Mouse (Mus musculus) layer of hippocampus, postnatal 36 days (tissue): ENCODE data around the gene Mydgf. TPM values are rescaled to one million over a fixed set of nuclear protein-coding genes. Genes with fewer than 3 reads are reported as not detected.

ENCODE experiments used
- DNase-seq, 2 experiments: peaks; one replicate each; pipeline ENCODE4 v3.0.0; 2022
- total RNA-seq, 2 experiments: library from RNA; stranded (reverse); gene quantifications; 2 replicates each; pipeline ENCODE4 v1.2.3; 2021

Gene Mydgf
- total RNA-seq, 2 experiments from 2014 or later: 40.9 to 44.0 TPM

GRCm38 (mm10) chr17:56191266-56191665 is 7.5 kb upstream of the Mydgf start:
- DNase-seq: no peak

GRCm38 (mm10) chr17:56185281-56186141 is 1.8 kb upstream of the Mydgf start:
- peak; percentile 37 to 39 for DNase-seq

- no peak for DNase-seq
Measured at GRCm38 (mm10) chr17:56182975-56183657, 604 bp downstream of the Mydgf start.

GRCm38 (mm10) chr17:56175416-56175815 is 8.3 kb downstream of the Mydgf start:
- no peak for DNase-seq

DNA sequence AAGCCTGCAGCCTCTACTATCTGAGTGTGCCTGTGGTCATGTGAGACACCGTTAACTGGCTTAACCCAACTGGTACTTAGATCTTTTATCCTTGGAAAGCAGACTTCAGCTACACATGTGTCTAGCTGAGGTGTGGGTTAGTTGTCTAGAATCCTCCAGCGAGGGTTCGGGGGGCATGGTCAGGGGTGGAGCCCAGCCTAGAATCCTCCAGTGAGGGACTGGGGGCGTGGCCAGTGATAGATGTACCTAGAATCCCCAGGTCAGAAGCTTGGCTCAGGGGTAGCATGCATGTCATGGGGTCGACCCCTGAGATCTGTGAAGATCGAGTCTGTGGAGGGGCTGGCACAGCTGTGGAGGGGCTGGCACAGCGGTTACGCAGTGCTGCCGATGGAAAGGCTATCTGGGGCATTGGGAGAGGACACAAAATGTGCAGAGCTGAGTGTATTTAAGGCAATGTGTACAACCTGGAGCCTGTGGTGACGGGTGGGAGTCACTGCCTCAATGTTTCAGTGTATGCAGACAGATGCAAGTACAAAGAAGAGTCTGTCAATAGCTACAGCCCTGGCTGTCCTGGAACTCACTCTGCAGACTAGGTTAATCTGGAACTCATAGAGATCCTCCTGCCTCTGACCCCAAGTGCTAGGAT is 10.2 kb downstream of the Mydgf start:
- no peak for DNase-seq

DNA sequence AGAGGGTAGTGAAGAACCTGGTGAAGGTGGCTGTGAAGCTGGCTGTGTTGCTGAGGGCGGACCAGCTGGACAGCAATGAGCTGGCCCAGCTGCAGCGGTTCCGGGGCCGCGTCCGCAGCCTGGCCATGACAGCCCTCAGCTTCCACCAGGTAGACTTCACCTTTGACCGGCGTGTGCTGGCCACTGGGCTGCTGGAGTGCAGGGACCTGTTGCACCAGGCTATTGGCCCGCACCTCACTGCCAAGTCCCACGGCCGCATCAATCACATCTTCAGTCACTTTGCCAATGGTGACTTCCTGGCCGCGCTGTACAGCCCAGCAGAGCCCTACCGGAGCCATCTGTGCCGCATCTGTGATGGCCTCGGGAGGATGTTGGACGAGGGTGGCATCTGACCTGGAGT is 11.8 kb downstream of the Mydgf start:
- no peak for DNase-seq

DNA sequence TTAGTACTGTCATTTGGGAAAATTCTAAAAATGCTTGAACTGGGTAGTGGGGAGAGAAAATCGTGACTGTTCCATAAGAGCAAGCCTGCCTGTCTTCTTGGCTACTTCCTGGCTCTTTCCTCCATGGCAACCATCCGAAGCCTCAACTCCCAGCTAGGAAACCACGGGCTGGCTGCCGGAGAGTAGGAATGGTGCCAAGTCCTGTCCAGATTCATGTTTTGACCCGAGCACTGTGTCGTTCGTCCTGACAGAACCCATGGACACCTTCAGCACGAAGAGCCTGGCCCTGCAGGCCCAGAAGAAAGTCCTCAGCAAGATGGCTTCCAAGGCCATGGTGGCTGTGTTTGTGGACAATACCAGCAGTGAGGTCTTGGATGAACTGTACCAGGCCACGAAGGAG is 12.3 kb downstream of the Mydgf start:
- DNase-seq: no peak

DNA sequence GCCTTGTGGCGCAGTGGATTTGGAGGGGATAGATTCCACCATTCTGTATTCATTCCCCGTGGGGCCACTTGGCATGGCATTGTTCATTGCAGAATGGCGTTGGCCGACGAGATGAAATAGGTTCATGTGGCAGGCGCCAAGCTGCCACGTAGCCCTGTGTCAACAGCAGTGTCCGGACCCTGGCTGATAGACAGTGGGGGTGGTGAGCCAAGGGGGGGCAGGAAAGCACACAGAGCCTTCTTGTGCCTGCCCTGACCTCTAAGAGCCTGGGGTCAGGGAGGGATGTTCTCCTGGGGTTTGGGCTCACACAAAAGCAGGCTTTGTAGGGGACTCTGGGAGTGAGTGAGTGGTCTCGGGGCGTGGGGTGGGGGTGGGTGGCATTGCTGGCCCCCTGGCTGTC is 13.1 kb downstream of the Mydgf start:
- no peak for DNase-seq

- DNase-seq: no peak
Measured at GRCm38 (mm10) chr17:56169830-56170229, 13.9 kb downstream of the Mydgf start.

DNA sequence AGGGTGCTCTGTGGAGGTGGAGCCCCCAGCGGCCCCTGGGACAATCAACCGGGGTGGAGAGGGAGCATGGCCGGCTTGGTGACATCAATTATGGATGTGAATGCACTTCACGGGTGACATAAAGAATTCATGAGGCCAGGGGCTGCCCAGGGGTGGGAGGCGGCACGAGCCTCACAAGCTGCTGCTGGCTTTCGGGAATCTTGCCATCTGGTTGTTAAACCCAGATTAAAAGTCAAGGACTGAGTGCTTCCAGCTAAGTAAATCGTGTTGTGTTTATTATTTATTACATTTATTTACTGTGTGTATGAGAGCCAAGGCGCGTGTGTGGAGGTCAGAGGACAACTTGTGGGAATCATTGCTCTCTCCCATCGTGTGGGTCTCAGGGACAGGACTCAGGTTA is 18.0 kb downstream of the Mydgf start:
- no peak for DNase-seq

DNA sequence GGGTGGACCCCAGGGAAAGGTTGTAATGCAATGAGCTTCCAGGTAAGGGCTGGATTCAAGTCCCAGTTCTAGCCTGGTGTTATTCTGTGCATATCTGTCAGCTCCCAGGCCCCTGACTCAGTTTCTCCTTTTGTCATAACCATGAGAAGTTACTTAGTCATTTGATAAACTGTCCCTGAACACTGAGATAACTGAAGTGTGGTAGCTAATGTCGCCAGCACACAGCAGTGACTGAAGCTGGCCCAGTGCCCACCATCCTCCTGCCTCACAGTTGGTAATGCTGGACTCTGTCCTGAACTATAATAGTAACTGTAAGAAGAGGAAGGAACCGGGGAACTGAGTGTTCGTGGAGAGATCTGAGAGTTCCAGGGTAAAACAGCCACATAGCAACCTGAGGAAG is 19.2 kb downstream of the Mydgf start:
- no peak for DNase-seq

- no peak for DNase-seq
Measured at GRCm38 (mm10) chr17:56163523-56164102, 20.1 kb downstream of the Mydgf start.

GRCm38 (mm10) chr17:56162231-56162774 is 21.4 kb downstream of the Mydgf start, which contains the start of gene Tnfaip8l1:
Gene Tnfaip8l1, plus strand, starts transcription at chr17:56162477.
- DNase-seq: peak; percentile 93 to 94

- DNase-seq: peak; percentile 52 to 56
Measured at GRCm38 (mm10) chr17:56159729-56160128, 24.0 kb downstream of the Mydgf start.

DNA sequence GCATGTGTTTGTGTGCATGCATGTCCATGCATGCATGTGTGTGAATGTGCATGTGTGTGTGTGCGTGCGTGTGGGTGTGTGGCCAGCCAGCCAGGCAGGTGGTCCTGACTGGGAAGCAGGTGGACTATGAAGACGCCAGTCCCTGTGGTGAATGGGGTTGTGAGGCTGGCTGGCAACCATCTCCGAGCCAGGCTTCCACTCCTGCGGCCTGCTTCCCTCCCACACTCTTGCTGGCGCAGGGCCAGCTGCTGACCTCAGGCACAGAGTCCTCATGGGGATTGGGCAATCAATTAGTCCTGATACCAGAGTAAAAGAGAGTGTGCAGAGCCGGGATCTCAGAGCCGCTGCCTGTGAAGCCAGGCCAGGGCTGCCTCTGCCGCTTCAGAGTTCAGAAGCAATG is 30.1 kb downstream of the Mydgf start:
- DNase-seq: no peak

- no peak for DNase-seq
Measured at GRCm38 (mm10) chr17:56149897-56150296, 33.8 kb downstream of the Mydgf start.

- DNase-seq: no peak
Measured at GRCm38 (mm10) chr17:56148790-56149618, 34.7 kb downstream of the Mydgf start.

DNA sequence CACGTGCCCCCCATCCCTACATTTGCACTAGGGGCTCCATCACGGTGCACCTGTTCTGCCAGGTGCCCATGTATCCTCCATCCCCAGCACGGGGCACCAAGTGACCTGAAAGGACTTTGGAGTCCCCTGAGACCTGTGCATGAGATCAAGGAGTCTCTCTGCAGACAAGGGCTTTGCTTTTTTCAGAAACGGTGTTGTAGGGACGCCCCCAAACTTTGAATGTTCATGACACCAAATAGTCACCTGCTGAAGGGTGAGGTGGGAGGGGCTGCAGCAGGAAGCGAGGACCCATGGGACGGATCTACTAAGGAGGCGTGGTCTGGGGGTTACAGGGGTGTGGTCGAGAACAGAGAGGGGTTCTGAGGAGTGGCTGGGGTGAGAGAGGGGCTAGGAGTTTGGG is 35.4 kb downstream of the Mydgf start:
- DNase-seq: no peak

DNA sequence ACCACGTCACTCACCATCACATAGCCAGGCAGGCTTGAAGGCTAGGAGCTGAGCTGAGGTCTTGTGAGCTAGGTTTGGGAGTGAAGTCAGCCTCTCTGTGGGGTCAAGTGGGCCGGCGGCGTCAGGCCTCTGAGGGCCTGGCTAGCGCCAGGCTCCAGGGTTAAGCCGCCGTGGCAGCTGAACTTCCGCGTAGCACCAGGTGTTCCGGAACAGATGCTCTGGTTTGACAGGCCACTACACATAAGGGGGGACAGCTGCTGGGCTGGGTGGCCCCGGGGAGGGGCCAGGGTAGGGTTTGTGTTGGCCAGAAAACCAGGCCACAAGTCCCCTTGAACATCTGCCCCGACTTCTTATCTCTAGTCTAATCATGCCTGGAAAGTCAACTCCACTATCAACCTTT is 36.3 kb downstream of the Mydgf start:
- DNase-seq: no peak

DNA sequence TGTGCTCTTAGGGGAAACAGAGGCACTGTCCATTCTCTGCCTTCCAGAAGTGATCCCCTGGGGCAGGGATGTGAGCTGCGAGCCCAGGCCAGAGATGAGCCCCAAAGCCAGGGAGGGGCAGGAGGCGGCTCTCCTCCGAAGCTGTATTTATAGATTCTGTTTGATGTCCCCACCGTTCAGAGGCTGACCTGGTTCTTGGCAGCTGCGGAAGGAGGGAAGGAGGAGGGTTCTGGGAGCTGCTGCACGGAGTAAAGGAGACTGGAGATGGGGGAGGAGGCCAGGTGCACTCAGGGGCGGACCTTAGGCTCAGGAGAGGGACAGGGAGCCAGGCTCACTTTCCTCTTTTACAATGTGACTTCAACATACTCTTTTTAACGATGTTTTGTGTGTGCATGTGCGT is 37.6 kb downstream of the Mydgf start:
- no peak for DNase-seq

GRCm38 (mm10) chr17:56144546-56144945 is 39.2 kb downstream of the Mydgf start:
- no peak for DNase-seq
